Mouse (Mus musculus) spleen, postnatal 14 days (tissue): Measurements from ENCODE around the gene Inka1.

Experiments used
- DNase-seq, 2 experiments: peaks; one replicate each; pipeline ENCODE4 v3.0.0; 2021 to 2022; ENCODE audit warnings: low spot score in 2 of 2

Gene Inka1

DNA sequence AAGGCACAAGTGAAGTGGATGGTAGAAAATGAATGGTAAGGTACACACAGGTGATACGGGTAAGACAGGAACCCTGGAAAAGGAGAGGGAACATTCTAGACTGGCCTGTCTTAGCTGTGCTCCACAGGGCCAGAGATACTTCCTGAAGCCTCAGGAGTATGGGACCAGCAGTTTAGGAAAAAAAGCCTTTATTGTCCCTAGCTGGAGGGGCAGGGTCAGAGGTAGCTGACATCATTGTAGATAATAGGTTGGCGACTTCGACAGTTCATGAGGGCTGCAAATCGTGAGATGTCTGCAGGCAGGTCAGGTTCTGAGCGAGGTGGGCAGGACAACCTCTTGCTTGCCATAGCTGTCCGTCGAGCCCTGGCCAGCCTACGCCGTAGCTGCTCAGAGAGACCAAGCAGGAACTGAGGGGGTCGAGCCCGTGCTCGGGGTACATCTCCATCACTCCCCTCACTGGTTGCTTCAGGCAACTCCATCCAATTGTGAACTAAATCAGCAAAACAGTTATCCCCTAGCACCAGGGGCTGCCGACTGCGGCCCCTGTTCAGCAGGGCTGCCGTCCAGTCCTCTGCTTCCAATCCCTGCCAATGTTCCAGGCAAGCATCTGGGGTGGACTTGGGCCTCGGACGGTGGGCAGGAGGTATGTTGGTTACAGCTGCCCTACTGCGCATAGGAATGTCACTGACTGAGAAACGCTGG lies 1.5 kb downstream of the Inka1 start:
- DNase-seq: no peak

DNA sequence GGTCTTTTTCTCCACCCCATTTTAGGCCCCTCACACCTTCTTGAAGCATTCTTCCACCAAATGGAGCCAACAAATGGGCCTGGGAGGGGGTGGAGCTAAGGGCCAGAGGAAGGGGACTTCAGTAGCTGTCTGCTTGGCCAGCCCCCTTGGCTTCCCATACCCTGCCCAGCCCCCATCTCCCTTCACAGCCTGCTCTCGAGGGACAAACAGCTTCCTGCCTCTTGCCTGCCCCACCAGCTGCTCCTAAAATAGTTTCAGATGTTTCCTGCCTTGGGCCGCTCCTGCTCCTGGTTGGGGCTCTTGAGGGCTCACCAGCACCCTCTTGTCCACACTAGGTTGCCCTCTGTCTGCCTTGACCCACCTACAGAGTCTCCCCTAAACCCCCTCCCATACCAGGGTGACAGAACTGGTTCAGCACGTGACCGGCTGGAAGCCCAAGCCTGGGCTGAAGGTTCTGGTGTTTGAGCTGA lies 2.2 kb downstream of the Inka1 start:
- peak; percentile 27 to 40 for DNase-seq

DNA sequence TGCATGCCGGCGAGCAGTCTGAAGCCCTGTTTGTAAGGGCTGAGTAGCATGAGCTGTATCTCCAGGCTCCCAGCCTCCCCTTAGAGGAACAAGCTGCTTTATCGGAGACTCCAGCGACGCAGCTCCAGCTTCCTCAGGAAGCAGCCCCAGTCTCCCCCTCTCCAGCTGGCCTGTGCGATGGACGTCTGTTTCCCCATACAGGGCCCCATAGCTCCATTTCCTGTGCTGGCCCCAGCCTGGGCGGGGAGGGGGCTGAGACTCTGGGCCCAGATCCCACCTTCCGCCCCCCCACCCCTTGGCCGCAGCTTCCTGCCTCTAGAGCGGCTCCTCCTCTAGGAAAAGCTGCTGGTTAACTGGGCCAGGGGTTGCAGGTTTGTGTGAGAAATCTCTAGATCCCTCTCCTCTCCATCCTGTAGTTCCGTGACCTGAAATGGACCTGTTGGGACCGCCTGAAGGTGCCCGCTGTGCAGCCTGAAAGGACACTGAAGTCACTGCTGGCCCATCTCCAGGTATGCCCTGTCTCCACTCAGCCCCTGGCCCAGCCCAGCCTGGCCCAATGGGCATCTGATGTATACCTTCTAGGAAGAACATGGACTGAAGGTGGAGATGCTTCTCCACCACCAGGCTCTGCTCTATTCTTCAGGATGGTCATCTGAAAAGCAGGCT lies 2.9 kb downstream of the Inka1 start, which contains the start of gene Gm20661:
Gene Gm20661 (plus strand): TSS at position 378 of the 666 bp plus-strand sequence.
- peak; percentile 43 to 63 for DNase-seq

DNA sequence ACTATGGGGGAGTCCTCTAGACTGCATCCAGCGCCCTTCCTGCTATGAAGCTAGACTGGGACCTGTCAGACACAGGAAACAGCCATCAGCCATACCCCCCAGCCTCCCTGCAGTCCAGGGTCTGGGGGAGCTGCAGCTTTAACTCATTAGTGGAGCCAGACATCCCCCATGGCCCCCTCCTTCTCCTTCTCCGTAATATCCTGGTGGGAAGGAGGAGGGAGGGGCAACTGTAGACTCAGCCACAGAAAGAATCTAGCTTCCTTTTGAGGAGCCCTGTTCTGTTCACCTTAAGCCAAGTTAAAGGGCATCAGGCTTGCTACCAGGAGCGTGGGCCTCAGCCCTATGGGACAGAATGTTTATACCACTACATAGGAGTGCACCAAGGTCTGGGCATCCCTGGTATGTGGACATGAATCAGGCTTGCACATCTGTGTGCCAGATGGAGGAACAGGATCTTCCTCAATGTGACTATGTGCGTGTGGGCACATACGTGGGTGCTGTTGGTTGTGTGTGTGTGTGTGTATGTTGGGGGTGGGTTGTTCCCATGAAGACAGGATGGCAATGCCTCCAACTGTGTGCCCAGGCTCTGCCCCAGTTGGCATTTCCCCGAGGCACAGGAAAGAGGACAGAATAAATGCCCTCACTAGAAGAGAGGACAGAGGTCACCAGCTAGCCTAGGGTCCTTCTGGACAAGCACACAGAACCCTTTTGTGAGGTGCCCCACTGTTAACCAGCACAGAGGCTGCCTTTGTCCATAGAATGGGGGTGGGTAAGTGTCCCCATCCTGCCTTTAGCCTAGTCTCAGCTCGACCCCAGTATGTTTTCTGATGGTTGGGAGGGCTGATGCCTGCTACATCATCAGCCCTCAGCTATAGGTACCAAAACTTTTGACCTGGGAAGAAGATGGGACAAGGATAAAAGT lies 3.7 kb downstream of the Inka1 start:
- no peak for DNase-seq

DNA sequence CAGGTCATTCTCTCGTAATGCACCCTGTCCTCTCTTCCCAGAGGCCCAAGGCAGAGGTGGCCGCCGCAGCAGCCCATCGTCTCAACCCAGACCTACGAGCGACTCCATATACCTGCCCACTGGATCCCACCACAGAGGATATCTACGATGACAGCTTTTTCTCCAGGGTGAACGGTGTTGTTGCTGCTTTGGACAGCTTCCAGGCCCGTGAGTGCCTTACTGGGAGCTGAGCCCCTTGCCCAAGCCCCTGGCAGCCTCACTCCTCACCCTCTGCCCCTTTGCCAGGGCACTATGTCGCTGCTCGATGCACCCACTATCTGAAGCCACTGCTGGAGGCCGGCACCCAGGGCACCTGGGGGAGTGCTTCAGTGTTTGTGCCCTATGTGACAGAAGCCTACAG lies 6.9 kb downstream of the Inka1 start:
- no peak for DNase-seq

DNA sequence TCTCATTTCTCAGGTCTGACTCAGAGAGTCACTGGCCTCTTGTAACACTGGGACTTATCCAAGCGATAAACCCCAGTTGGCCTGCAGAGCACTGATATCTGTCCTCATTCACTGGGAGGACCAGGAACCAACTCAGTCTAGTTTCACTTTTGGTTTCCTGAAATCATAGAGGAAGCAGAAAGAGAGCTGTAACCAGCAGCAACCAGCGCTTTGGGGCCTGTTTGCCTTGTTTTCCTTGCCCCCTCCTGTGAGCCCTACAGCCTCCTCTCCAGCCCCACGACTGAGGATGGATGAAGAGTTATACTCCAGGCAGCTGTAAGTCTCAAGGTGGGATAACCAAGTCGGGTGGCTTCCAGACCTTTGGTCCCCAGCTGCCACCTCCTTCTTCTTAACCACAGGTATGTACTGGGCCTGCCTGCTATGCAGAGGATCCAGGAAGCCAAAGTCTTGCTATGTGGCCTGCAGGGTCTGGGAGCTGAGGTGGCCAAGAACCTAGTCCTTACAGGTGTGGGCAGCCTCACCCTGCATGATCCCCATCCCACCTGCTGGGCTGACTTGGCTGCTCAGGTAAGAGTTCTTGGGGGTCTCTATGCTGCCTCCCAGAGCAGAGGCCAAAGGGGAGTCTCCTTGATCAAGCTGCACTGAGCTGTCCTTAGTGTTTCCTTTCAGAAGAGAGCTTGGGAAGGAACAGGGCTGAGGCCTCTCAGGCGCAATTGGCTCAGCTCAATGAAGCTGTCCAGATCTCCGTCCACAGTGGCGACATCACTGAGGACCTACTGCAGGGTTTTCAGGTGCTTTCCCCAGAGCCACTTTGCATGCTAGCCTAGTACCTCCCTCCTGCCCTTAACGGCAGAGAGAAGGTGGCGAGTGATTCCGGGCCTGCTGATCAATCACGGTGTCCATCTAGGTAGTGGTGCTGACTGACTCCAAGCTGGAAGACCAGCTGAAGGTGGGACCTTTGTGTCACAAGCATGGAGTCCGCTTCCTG lies 10.0 kb downstream of the Inka1 start, which contains the start of gene Uba7:
Gene Uba7 (plus strand): TSS at position 107 of the 988 bp plus-strand sequence.
- peak in 1 of 2 experiments; percentile 35 for DNase-seq

DNA sequence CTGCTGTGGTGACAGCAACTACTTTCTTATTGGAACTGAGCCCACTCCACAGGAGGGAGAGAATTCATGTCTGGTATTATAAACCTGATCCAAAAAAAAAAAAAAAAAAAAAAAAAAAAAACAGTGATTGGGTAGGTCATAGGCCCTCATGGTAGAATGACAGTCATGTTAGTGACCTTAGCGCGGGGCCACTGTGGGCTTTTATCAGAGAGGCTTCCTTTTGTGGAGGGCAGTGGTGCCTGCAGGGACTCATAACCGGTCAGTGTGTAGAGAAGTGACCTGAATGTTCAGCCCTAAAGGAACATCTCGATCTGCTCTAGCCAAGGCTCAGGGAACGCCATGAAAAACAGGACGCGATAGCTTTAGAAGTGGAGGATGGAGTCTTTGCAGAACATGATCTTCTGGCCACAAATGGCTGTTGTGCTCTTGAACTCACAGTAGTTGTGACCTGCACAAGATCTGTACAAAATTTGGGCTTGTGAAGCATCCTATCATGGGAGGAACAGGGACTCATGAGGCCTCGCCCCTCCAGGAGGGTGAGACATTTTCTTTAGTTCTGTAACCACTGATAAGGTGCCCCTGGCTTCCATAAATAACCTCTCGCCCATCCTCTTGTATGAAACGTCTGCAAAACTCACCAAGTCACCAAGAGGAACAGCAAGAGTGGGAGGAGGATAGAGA lies 11.0 kb downstream of the Inka1 start:
- no peak for DNase-seq

DNA sequence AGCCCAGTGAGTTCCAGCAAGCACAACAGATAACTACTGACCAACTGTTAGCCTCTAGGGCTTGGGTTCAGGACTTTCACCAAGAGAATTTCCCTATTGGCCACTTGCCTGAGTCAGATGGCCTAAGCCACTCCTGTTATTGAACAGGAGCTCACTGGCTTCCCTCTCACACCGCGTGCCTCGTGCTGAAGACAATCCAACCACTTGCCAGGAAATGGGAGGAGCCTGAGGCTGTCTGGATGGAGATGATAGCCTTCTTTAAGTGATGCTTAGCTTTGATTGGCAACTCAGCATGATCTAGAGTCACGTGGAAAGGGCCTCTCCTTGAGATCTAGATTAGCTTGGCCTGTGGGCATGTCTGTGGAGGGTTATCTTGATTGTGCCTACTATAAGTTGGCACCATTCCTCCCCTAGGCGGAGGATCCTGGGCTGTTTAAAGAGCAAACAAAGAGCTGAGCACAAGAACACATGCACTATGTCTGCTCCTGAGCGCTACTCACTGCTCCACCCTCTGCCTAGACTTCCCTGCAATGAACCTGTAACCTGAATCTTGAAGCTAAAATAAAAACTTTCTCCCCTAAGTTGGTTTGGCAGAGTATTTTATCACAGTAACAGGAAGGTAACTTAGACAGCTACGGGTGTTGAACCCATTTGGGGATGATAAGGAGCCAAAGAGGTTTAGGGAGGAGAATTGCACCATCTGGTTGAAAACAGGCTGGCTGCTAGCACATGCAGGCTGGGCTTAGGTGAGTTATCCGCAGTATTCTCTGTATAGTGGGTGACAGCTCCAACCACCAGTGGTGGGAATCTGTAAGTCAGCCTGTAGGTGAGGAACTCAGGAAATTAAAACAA lies 13.8 kb downstream of the Inka1 start:
- DNase-seq: peak in 1 of 2 experiments; percentile 34

DNA sequence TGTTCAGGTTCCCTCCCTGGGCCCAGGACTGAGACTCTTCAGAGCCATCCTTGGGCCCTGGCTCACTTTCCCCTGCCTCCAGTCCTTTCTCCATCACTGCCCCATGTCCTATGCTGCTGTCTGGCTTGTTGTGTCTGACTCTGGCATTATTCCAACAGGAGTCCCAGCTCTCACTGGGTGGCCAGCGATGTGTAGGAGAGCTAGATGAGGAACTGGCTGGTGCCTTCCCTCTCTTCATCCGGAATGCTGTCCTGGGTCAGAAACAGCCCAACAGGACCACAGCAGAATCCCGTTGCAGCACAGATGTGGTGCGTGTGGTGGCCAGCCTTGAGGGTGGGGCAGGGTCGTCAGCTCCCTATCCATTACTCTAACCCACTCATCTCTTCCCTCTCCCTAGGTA lies 15.4 kb downstream of the Inka1 start:
- no peak for DNase-seq

DNA sequence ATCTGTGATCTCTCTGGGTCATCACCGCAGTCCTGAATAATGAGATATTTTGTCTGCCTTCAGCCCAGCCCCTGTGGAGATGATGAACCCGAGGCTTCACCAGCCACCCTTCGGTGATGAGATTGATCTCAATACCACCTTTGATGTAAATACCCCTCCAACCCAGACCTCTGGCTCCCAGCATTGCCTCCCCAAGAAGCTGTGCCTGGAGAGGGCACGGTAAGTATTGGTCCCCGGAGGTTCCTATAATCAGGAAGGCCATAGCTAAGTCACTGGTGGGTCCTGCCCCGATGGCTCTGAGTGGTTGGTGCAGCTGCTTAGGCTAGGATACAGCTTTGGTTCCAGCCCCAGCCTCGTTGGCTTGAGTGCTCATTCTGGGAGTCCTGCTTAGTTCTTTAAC lies 17.1 kb downstream of the Inka1 start:
- DNase-seq: no peak

DNA sequence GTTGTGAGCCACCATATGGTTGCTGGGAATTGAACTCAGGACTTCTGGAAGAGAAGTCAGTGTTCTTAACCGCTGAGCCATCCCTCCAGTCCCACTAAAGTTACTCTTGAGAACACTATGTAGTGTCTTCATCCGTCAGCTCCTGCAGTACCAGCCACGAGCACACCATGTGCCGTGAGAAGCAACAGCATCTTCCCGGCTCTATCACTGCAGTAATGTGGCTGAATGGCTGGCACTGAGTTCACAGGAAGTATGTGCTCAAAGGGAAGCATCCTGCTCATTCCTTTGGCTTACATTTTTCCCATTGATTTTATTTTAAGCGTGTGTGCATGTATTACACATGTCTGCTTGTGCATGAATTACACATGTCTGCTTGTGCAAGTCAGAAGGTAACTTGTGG lies 18.2 kb downstream of the Inka1 start:
- no peak for DNase-seq

DNA sequence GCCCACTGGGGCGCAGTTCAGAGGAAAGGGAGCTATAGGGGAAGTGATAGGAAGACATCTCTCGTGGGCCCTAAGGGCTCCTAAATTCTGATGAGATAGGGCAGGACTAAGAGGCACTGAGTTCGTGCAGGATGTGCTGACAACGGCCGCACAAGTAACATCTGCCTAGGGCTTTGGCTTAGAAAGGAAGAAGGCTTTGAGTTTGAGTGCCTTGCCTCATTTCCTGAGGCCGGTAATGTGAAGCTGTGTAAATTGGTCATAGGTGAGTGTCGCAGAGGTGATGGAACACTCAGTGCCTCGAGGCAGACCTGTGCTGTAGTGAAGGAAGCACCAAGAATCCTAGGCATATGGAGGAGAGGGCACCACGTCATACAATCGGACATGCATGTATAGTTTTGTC lies 19.0 kb downstream of the Inka1 start:
- no peak for DNase-seq

DNA sequence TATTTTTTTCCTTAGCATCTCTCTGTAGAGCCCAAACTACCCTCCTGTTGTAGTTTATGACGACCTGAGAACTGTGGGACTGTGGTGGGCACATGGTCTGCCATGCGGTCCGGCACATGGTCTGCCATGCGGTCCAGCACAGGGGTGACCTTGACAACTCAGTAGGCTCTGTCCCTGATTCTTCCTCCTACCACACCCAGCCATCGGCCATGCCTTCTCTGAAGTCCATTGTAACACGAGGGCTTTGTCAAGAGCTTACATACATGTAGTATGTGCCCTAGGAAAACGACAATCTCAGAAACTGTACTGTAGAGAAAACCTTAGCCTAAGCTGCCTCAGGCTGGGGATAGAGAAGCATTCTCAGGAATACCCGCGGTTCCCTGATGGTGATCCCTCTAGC lies 21.0 kb downstream of the Inka1 start:
- no peak for DNase-seq

DNA sequence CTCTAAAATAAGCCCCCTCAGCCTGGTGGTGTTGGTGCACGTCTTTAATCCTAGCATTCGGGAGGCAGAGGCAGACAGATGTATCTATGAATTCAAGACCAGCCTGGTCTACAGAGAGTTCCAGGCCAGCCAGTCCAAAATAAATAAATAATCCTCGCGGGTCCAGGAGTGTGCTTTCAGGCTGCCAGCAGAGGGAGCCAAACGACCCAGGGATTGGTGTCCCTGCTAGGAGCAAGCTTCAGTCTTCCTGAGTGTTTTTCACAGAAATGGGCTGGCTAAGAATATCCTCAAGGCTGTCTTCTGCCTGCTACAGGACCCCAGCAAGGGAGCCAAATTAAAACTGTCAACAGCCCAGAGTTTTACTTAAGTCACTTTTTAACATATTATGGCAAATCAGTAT lies 22.0 kb downstream of the Inka1 start:
- DNase-seq: peak; percentile 60 to 76

DNA sequence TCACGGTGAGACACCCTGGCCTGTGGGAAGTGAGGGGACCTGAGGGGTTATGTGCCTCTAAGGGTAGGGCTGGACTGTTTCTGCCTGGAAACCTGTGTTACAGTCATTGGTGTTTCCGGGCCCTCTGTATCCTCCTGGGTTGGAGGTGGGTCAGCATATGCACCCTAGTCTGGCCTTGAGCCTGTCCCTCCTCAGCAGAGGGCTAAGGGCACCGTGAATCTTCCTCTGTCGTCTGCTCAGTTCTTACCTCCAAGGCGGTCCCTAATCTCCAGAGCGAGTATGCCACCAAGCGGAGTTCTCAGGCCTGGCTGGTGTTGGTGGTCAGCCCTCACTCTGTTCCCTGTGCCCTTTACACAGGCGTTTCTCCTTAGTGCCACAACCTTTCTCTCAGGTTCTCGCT lies 22.8 kb downstream of the Inka1 start:
- no peak for DNase-seq

DNA sequence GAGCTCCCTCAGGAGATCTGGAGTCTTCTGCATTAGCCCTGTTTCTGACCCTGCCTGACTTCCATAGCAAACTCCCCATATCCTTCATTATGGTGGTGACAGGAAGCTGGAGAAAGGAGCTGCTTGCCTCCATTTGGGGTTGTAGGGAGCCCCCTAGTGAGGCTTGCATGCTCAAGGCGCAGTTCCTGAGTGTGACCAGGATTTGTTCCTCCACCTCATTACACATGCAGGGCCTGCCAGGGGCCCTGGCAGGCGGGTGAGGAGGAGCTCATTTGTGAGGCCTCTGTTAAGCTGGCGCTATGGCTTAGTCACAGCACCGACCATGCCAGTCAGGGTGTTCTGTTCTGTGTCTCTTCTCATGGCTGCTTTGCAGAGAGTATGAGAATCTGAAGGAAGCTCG lies 23.8 kb downstream of the Inka1 start:
- no peak for DNase-seq

DNA sequence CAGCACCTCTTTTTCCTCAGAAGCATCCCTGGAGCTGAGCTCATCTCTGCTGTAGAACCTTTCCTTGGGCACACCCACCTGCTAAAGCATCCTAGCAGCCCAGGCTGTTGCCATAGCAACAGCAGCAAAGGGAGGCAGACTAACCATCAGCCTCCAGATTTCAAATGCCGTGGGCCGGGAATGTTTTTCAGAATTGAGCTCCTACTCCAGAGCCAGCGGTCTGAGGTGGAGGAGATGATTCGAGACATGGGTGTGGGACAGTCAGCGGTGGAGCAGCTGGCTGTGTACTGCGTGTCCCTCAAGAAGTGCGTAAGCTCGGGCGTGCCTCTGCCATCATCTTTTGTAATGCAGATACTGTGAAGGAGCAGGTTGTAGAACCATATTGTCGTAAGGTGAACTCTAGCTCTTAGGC lies 24.3 kb downstream of the Inka1 start:
- no peak for DNase-seq

DNA sequence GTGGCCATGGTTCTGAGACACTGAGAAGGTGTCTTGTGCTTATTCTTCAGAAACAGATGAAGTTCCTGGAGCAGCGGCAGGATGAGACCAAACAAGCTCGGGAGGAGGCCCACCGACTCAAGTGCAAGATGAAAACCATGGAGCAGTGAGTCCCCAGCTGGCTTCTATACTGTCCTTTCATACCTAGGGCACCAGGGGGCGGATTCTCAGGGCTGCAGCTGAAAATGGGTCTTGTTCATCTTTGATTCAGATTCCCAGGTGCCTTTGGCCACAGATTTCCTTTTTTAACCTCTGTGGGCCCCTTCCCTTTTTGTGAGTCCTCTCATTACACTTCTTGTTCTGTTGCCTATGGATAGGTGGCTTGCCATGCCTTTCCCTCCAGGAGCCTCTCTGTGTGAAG lies 24.8 kb downstream of the Inka1 start:
- no peak for DNase-seq

DNA sequence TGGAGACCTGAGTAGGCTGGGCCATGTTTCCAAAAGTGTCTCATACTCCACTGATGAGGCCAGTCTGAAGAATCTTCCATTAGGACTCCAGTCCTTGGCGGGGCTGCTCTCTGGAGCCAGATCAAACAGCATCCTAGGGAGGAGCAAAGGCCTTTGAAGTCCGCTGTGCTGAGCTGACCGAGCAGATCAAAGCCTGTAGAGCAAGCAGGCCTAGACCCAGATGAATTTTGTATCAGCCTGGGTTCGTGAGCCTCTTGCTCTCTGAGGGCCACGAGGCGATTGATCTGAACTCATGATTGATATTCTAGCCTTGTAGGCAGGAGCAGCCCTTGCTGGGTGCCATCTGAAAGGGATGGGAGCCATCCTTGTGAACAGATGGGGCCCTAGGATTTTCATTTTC lies 25.8 kb downstream of the Inka1 start:
- no peak for DNase-seq
